Mouse (Mus musculus) cerebellum, adult 2 months (tissue): ENCODE measurements around the gene Psmb11. TPM values are rescaled to one million over a fixed set of nuclear protein-coding genes. Genes with fewer than 3 reads are reported as not detected.

Experiments used
- DNase-seq, 2 experiments: peaks; one replicate each; pipeline ENCODE4 v3.0.0; 2021
- H3K27ac ChIP-seq: fragments of 200-500 bp; 2 replicates; pipeline ENCODE4 v1.5.1; 2012; ENCODE audit warnings: low read length, control low read depth, inconsistent platforms; ENCODE audit not compliant: insufficient read depth
- H3K27me3 ChIP-seq: fragments of 200-500 bp; 2 replicates; pipeline ENCODE4 v1.6.1; 2012; ENCODE audit warnings: inconsistent platforms, mild to moderate bottlenecking, low read length, moderate library complexity; ENCODE audit not compliant: control insufficient read depth, insufficient read depth
- H3K4me1 ChIP-seq: fragments of 200-500 bp; 2 replicates; pipeline ENCODE4 v1.6.1; 2011; ENCODE audit warnings: low read length; ENCODE audit not compliant: control insufficient read depth, insufficient read depth
- H3K4me3 ChIP-seq: fragments of 200-500 bp; replicated peaks from 2 replicates; pipeline ENCODE3; 2011; ENCODE audit warnings: mild to moderate bottlenecking, low read depth, low read length, control low read depth; ENCODE audit not compliant: insufficient read depth
- CTCF ChIP-seq: fragments of 200-500 bp; IDR thresholded peaks from 2 replicates; pipeline ENCODE4 v1.5.1; 2011; ENCODE audit warnings: low read depth, mild to moderate bottlenecking, control low read depth, low read length, moderate library complexity, borderline replicate concordance; ENCODE audit not compliant: insufficient read depth
- POLR2A ChIP-seq: fragments of 200-500 bp; IDR thresholded peaks from 2 replicates; pipeline ENCODE4 v1.6.1; 2011; ENCODE audit warnings: low read length, control low read depth, borderline replicate concordance; ENCODE audit not compliant: insufficient read depth
- WGBS: fragments of 180-500 bp; shearing (Covaris S2); methylation state at CpG from one replicate; pipeline ENCODE4 v1.1.7; 2018; 5-methylcytosine and 5-hydroxymethylcytosine counted together
- polyA plus RNA-seq: library from polyadenylated mRNA; depleted of rRNA; stranded (reverse); fragments of >200 nt; gene quantifications from 2 replicates; pipeline ENCODE4 v1.2.3, GENCODE M21; 2012

Gene Psmb11
- polyA plus RNA-seq, 1 experiment = not detected

DNA sequence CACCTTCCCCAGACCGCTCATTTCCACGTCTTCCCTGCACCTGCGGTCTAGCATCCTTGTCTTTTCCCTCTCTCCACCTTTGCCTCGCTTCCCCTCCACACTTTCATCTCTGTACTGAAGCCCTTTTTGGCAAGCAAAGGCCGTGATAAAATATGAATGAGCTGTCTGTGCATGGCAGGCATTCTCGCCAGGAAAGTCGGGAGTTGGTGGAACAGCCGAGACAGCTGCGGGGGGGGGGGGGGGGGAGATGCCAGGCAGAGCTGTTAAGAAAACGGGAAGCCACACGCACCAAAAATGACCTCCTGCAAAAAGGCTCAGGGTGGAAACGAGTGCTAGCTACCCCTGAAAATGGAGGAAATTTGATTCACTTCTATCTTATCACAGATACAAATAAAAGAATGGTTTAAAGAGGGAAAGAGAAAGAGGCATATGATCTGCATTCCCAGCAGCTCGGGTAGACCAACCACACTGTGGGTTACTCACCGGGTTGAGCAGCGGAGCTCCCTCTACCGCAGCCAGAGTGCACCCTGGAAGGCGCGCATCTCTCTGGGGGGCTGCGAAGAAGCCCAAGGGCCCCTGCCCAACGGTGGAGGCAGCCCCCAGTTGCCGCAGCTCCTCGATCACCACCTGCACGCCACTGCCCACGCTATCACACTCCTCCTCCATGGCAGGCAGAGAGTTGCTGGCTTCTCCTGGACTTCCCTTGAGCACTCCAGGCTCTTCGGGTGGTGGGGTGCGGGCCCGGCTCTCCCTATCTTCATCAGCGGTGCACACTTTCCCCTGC is 26.4 kb upstream of the Psmb11 start:
- TF ChIP-seq CTCF = no peak
- no peak for TF ChIP-seq POLR2A
- 58% methylated on average over 28 of the region's 28 CpGs for WGBS
- no peak overlapping the region for H3K4me3 ChIP-seq
- H3K27ac ChIP-seq = no peak overlapping the region
- no peaks in the 10 kb centered on the region; the same call in 1 of the 2 replicates for H3K4me1 ChIP-seq
- DNase-seq = no peak
- no peaks in the 10 kb centered on the region for H3K27me3 ChIP-seq

DNA sequence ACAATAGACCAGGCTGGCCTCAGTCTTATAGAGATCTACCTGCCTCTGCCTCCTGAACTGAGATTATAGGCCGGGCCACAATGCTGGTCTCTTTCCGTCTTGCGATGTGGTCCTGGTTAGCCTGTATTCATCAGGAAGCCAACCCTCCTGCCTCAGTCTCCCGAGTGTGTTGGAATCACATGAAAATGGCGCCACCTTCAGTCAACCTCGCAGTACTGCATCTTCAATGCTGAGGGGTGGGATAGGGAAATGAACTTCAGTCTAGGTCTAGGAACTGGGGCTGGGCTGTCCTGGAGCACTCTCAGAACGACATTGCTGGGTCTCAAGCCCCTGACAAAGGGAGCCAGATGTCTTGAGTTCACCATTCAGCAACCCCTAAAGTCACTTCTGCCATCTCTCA is 24.1 kb upstream of the Psmb11 start:
- 82% methylated on average over 7 of the region's 7 CpGs for WGBS
- no peak for DNase-seq
- H3K27ac ChIP-seq = no peak overlapping the region
- TF ChIP-seq CTCF = peak; percentile 52; the same call in 1 of the 2 replicates
- TF ChIP-seq POLR2A = no peak
- H3K4me1 ChIP-seq = no peaks in the 10 kb centered on the region; the same call in 1 of the 2 replicates
- H3K27me3 ChIP-seq = no peaks in the 10 kb centered on the region
- no peak overlapping the region for H3K4me3 ChIP-seq

DNA sequence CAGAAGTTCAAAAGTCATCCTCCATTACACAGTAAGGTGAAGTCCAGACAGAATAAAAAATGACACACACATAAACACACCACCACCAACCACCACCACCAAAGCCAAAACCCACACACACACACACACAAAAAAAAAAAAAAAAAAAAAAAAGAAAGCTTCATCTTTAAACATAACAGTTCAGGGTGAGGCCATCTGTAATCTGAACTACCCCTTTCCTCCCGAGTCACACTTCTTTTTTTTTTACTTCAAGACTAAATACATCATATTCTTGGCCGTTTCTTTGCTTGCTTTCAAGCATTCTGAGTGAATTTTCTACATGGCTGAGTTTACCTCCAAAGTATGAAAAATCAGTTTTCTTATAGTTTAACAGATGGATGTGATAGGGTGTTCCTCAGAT is 19.6 kb upstream of the Psmb11 start:
- H3K27ac ChIP-seq = no peak overlapping the region
- 0 out of 2 replicates have a peak, but pooled peaks cover 4% of the 10 kb centered on the region for H3K4me1 ChIP-seq
- TF ChIP-seq POLR2A (no peak), CTCF (no peak)
- no peak for DNase-seq
- H3K27me3 ChIP-seq = no peaks in the 10 kb centered on the region
- WGBS = 89% methylated on average over 2 of the region's 2 CpGs
- H3K4me3 ChIP-seq = no peak overlapping the region

DNA sequence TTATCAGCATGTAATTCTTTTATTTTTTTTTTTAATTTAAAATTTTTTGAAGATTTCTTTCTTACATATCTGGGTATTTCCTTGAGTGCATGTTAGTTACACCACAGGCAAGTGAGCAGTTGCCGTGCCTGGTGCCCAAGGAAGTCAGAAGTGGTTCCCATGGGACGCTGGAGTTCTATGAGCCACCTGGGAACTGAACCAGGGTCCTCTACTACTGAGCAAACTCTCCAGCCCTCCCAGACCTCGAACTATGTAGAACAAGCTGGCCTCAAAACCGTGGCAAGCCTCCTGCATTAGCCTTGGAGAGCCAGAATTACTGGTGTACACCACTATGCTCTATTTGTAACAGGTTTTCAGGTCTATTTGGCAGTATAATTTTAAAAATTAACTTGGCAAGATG is 18.6 kb upstream of the Psmb11 start:
- H3K4me1 ChIP-seq = 0 out of 2 replicates have a peak, but pooled peaks cover 4% of the 10 kb centered on the region
- TF ChIP-seq POLR2A (no peak), CTCF (no peak)
- no peak overlapping the region for H3K27ac ChIP-seq
- DNase-seq = peak in 1 of 2 experiments; percentile 47
- 28% methylated on average over 4 of the region's 4 CpGs for WGBS
- no peaks in the 10 kb centered on the region for H3K27me3 ChIP-seq
- H3K4me3 ChIP-seq = peak overlapping the region; percentile 71

DNA sequence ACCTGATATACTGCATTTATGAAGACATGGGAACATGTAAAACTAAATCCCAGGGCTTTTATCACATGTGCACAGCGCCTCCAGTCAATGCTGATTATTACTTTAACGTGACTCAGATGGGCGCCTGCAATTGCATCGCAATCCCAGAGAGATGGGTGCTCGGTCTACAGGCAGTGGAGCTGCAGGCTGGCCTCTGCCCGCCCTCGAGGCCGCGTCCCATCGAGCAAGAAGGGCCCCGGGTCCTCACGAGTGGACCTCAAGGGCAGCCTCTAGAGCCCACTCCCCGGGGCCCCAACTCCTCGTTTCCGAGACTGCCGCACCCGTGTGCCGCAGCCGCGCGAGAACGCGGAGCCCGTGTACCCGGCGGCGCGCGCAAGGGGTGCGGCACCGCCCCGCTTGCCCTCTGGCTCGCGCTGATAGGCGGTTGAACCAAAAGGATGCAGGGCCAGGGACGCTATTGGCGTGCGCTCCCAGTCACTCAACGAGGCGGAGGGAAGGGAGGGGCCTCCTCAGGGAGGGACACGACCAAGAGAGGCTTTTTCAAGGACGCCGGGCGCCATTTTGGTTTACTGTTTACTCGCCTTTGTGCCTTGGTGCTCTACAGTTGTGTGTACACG is 18.1 kb upstream of the Psmb11 start:
- Histone ChIP-seq H3K4me3 (peak overlapping the region; percentile 71), H3K4me1 (0 out of 2 replicates have a peak, but pooled peaks cover 4% of the 10 kb centered on the region), H3K27ac (peak overlapping the region; percentile 95), H3K27me3 (no peaks in the 10 kb centered on the region)
- TF ChIP-seq CTCF = no peak
- peak; percentile 92 for TF ChIP-seq POLR2A
- under 1% methylated on average over 46 of the region's 46 CpGs for WGBS
- peak; percentile 96 to 98 for DNase-seq

DNA sequence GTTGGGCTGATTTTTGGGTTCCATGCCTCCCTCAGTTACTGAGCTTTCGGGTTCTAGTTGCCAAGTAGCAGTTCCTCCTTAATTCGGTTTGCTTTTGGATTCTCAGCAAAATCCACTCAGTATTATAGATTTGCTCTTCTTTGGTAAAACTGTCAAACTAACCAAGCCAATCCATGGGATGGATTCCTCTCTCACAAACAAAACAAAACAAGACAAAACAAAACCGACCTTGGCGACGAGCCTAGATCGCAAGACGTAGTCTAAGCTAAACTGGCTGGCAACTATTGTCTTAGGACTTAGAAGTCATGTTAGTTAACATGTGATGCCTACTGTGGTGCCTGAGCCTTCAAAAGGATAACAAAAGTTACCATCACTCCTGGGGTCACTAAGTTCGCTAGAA is 17.5 kb upstream of the Psmb11 start:
- 71% methylated on average over 8 of the region's 8 CpGs for WGBS
- Histone ChIP-seq H3K4me3 (peak overlapping the region; percentile 61), H3K27ac (peak overlapping the region; percentile 93), H3K27me3 (no peaks in the 10 kb centered on the region), H3K4me1 (0 out of 2 replicates have a peak, but pooled peaks cover 4% of the 10 kb centered on the region)
- DNase-seq = no peak
- no peak for TF ChIP-seq POLR2A
- TF ChIP-seq CTCF = no peak

DNA sequence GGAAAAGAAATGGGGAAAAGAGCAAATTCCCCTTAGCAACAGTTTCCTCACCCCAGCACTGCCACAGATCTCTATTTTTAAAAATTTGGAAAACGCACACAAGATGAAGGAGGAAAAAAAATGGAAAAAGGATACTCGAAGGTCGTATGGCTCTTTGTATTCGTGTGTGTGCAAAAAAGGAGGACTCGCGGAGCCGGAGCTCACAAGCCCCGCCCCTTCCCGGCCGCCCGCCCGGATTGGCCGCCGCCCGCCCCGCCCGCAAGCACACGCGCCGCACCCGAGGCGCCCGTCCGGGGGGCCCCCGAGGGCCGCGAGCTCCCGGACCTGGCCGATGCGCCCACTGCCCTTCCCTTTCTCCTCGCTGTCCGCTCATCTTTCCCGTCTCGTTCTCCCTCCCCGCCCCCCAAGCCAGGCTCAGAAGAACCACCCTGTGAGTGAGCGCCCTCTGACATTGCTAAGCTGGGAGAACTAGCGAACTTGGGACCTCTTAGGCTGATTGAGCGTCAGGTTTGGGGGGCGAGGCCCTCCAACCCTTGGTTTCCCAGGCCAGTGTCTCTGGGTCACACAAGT is 15.4 kb upstream of the Psmb11 start, which contains the start of gene 4931414P19Rik:
Gene 4931414P19Rik, minus strand, starts transcription at position 242 of the 570 bp plus-strand sequence.
- H3K27ac ChIP-seq = peak within 1 kb of the TSS; percentile 55; the same call in 1 of the 2 replicates
- DNase-seq = peak; percentile 83
- TF ChIP-seq POLR2A = peak; percentile 40; the same call in 1 of the 2 replicates
- no peak for TF ChIP-seq CTCF
- 2% methylated on average over 38 of the region's 39 CpGs for WGBS
- no peaks in the 10 kb centered on the region for H3K27me3 ChIP-seq
- H3K4me3 ChIP-seq = peak within 1 kb of the TSS; percentile 99
- 0 out of 2 replicates have a peak, but pooled peaks cover 4% of the 10 kb centered on the region for H3K4me1 ChIP-seq
